Mouse (Mus musculus) liver, embryonic 16.5 days (tissue): ENCODE data around the gene Etl4. TPM values are rescaled to one million over a fixed set of nuclear protein-coding genes. Genes with fewer than 3 reads are reported as not detected.
"Not testable (repeated sequence)": the region's sequence is repeated elsewhere in the genome, so short reads cannot be mapped to it uniquely, and the experiment has no call there.

Source experiments
- ATAC-seq: fragments of 200-750 bp; cut with Nextera tagmentation; 2 replicates; pipeline ENCODE4 v1.8.0; 2017; ENCODE audit warnings: low read depth, mild to moderate bottlenecking, moderate number of reproducible peaks, moderate library complexity
- H3K27ac ChIP-seq: fragments of 300-500 bp; sonication (generic); 2 replicates; pipeline ENCODE4 v1.5.1; 2014; ENCODE audit warnings: mild to moderate bottlenecking, low read length
- H3K27me3 ChIP-seq: fragments of 300-500 bp; sonication (generic); 2 replicates; pipeline ENCODE4 v1.6.1; 2014; ENCODE audit warnings: low read depth, low read length, mixed read lengths; ENCODE audit not compliant: control insufficient read depth, insufficient read depth
- H3K36me3 ChIP-seq: fragments of 300-500 bp; sonication (generic); 2 replicates; pipeline ENCODE4 v1.6.1; 2014; ENCODE audit warnings: mild to moderate bottlenecking; ENCODE audit not compliant: control insufficient read depth, insufficient read depth
- H3K4me1 ChIP-seq: fragments of 300-500 bp; sonication (generic); 2 replicates; pipeline ENCODE4 v1.6.1; 2014; ENCODE audit warnings: low read depth, low read length, mixed read lengths; ENCODE audit not compliant: control insufficient read depth
- H3K4me2 ChIP-seq: fragments of 300-500 bp; sonication (generic); 2 replicates; pipeline ENCODE4 v1.6.1; 2014; ENCODE audit warnings: low read depth, low read length, mixed read lengths
- H3K4me3 ChIP-seq: fragments of 300-500 bp; sonication (generic); 2 replicates; pipeline ENCODE4 v1.5.1; 2014; ENCODE audit warnings: low read depth, mild to moderate bottlenecking, low read length
- H3K9ac ChIP-seq: fragments of 300-500 bp; sonication (generic); 2 replicates; pipeline ENCODE4 v1.6.1; 2014; ENCODE audit warnings: low read depth, low read length
- H3K9me3 ChIP-seq: fragments of 300-500 bp; sonication (generic); replicated peaks from 2 replicates; pipeline ENCODE4 v1.6.1; 2016; ENCODE audit warnings: low read length; ENCODE audit not compliant: control insufficient read depth
- WGBS: fragments of 180-500 bp; shearing (Covaris S2); extraction: QIAGEN DNeasy Blood & Tissue Kit; methylation state at CpG from one replicate; pipeline ENCODE4 v1.1.7; 2014; ENCODE audit not compliant: insufficient replicate concordance; 5-methylcytosine and 5-hydroxymethylcytosine counted together
- polyA plus RNA-seq: library from polyadenylated mRNA; unstranded; fragments of >200 nt; fragmentation: Nextera tagmentation; extraction: Ambion mirVana; gene quantifications from 2 replicates; pipeline ENCODE4 v1.2.1, GENCODE M21; 2015

The Etl4 gene
- polyA plus RNA-seq, 1 experiment from 2014 or later: 3.4 TPM

- no peaks in the 10 kb centered on the region for H3K27me3 ChIP-seq
- H3K4me3 ChIP-seq: no peak overlapping the region
- no peaks in the 10 kb centered on the region for H3K36me3 ChIP-seq
- no peaks in the 10 kb centered on the region for H3K4me1 ChIP-seq
- H3K27ac ChIP-seq: no peak overlapping the region
- no peak overlapping the region for H3K4me2 ChIP-seq
- no peak overlapping the region for H3K9ac ChIP-seq
- H3K9me3 ChIP-seq: no peaks in the 10 kb centered on the region
- no peak for ATAC-seq
Observed at GRCm38 (mm10) chr2:20125914-20126313, 216.3 kb downstream of the Etl4 start.

GRCm38 (mm10) chr2:20131792-20132191, 222.2 kb downstream of the Etl4 start:
- 12% methylated on average over 2 of the region's 2 CpGs for WGBS
- H3K4me3 ChIP-seq: no peak overlapping the region
- H3K4me1 ChIP-seq: no peaks in the 10 kb centered on the region
- H3K9me3 ChIP-seq: no peaks in the 10 kb centered on the region
- no peak overlapping the region for H3K9ac ChIP-seq
- ATAC-seq: no peak
- no peak overlapping the region for H3K27ac ChIP-seq
- no peak overlapping the region for H3K4me2 ChIP-seq
- H3K27me3 ChIP-seq: no peaks in the 10 kb centered on the region
- no peaks in the 10 kb centered on the region for H3K36me3 ChIP-seq

- Histone ChIP-seq H3K27ac (no peak overlapping the region), H3K4me3 (no peak overlapping the region), H3K9ac (no peak overlapping the region), H3K27me3 (no peaks in the 10 kb centered on the region), H3K36me3 (no peaks in the 10 kb centered on the region), H3K4me2 (no peak overlapping the region), H3K4me1 (no peaks in the 10 kb centered on the region), H3K9me3 (no peaks in the 10 kb centered on the region)
- no peak for ATAC-seq
- WGBS: 22% methylated on average over 1 of the region's 1 CpGs
Observed at GRCm38 (mm10) chr2:20138426-20138825, 228.8 kb downstream of the Etl4 start.

GRCm38 (mm10) chr2:20145368-20145767, 235.8 kb downstream of the Etl4 start:
- Histone ChIP-seq H3K4me3 (no peak overlapping the region), H3K27ac (no peak overlapping the region), H3K9ac (no peak overlapping the region), H3K27me3 (no peaks in the 10 kb centered on the region), H3K4me1 (no peaks in the 10 kb centered on the region), H3K36me3 (no peaks in the 10 kb centered on the region), H3K9me3 (no peaks in the 10 kb centered on the region), H3K4me2 (no peak overlapping the region)
- 45% methylated on average over 4 of the region's 4 CpGs for WGBS
- ATAC-seq: no peak

DNA sequence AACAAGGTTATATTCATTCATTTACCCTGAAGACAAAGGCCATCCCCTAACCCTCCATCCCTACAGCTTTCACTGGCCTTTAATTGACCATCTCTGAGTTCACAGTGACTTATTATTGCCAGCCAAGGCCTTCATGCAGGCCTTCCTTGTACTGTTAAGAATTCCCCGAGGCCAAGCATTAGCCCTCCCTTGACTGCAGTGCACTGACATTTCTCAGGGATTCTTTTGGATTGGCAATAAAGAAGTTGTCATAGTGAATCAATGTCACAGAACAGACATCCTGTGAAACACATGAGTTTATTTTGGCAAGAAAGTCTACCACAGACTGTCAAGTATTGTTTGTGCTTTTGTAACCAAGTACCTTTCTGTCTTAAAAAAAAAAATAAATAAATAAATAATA, 257.5 kb downstream of the Etl4 start:
- WGBS: 53% methylated on average over 1 of the region's 1 CpGs
- H3K4me3 ChIP-seq: no peak overlapping the region
- H3K4me1 ChIP-seq: no peaks in the 10 kb centered on the region
- H3K9ac ChIP-seq: no peak overlapping the region
- H3K36me3 ChIP-seq: no peaks in the 10 kb centered on the region
- H3K9me3 ChIP-seq: no peaks in the 10 kb centered on the region
- no peak overlapping the region for H3K4me2 ChIP-seq
- no peak for ATAC-seq
- no peak overlapping the region for H3K27ac ChIP-seq
- no peaks in the 10 kb centered on the region for H3K27me3 ChIP-seq

- WGBS: 58% methylated on average over 5 of the region's 5 CpGs
- no peak overlapping the region for H3K4me3 ChIP-seq
Observed at GRCm38 (mm10) chr2:20167566-20167965, 258.0 kb downstream of the Etl4 start.

GRCm38 (mm10) chr2:20168156-20168555, 258.6 kb downstream of the Etl4 start:
- Histone ChIP-seq H3K9ac (no peak overlapping the region), H3K4me3 (no peak overlapping the region), H3K9me3 (no peaks in the 10 kb centered on the region), H3K4me2 (no peak overlapping the region), H3K36me3 (no peaks in the 10 kb centered on the region), H3K4me1 (no peaks in the 10 kb centered on the region), H3K27ac (no peak overlapping the region), H3K27me3 (no peaks in the 10 kb centered on the region)
- WGBS: 46% methylated on average over 4 of the region's 4 CpGs
- no peak for ATAC-seq

More at GRCm38 (mm10) chr2:20167566-20167965, 258.0 kb downstream of the Etl4 start:
- no peak for ATAC-seq
- no peak overlapping the region for H3K27ac ChIP-seq
- no peaks in the 10 kb centered on the region for H3K27me3 ChIP-seq
- no peaks in the 10 kb centered on the region for H3K36me3 ChIP-seq
- H3K4me1 ChIP-seq: no peaks in the 10 kb centered on the region
- H3K9ac ChIP-seq: no peak overlapping the region
- H3K9me3 ChIP-seq: no peaks in the 10 kb centered on the region
- no peak overlapping the region for H3K4me2 ChIP-seq

- not testable (repeated sequence) for H3K9ac ChIP-seq, H3K36me3 ChIP-seq, H3K27ac ChIP-seq, ATAC-seq, H3K27me3 ChIP-seq, H3K9me3 ChIP-seq, H3K4me3 ChIP-seq, H3K4me2 ChIP-seq, H3K4me1 ChIP-seq
- WGBS: 45% methylated on average over 6 of the region's 6 CpGs
Observed at GRCm38 (mm10) chr2:20176456-20177184, 267.0 kb downstream of the Etl4 start.

DNA sequence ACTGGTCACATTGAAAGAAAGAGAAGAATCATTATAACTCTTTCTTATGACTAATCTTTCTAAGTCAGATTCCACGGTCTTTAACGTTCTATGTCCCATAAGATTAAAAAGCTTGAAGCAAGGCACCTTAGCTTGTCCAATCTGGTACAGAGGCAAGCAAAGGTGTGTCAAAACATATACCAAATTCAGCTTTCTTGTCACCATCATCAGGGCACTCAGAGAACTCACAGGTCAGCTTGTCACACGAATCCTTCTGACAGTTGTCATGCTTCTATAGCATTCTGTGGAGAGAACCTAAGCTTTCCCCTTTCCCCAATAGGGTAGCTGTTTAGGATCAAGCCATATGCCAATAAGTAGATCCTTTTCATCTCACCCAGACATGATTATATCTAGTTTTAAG, 267.7 kb downstream of the Etl4 start:
- H3K9ac ChIP-seq, H3K9me3 ChIP-seq, H3K27ac ChIP-seq, H3K4me3 ChIP-seq, ATAC-seq, H3K4me2 ChIP-seq, H3K36me3 ChIP-seq, H3K4me1 ChIP-seq, H3K27me3 ChIP-seq: not testable (repeated sequence)
- 57% methylated on average over 3 of the region's 3 CpGs for WGBS
